Mouse (Mus musculus) stomach, postnatal 0 days (tissue): ENCODE measurements around the gene Gm11146. TPM values are rescaled to one million over a fixed set of nuclear protein-coding genes. Genes with fewer than 3 reads are reported as not detected.

Experiments
- ATAC-seq: fragments of 200-750 bp; cut with Nextera tagmentation; 2 replicates; pipeline ENCODE4 v1.8.0; 2017; ENCODE audit not compliant: low FRiP score, low TSS enrichment
- DNase-seq: peaks from one replicate; pipeline ENCODE4 v3.0.0-alpha.2; 2016; ENCODE audit warnings: low spot score
- H3K27ac ChIP-seq: fragments of 300-500 bp; sonication (generic); replicated peaks from 2 replicates; pipeline ENCODE4 v1.5.1; 2014; ENCODE audit warnings: mild to moderate bottlenecking, control low read depth
- H3K27me3 ChIP-seq: fragments of 300-500 bp; sonication (generic); 2 replicates; pipeline ENCODE4 v1.6.1; 2014; ENCODE audit warnings: low read length; ENCODE audit not compliant: control insufficient read depth, insufficient read depth
- H3K36me3 ChIP-seq: fragments of 300-500 bp; sonication (generic); 2 replicates; pipeline ENCODE4 v1.6.1; 2014; ENCODE audit warnings: low read length, mixed read lengths; ENCODE audit not compliant: control insufficient read depth, insufficient read depth
- H3K4me1 ChIP-seq: fragments of 300-500 bp; sonication (generic); replicated peaks from 2 replicates; pipeline ENCODE4 v1.6.1; 2014; ENCODE audit warnings: antibody characterized with exemption; ENCODE audit not compliant: control insufficient read depth, insufficient read depth
- H3K4me2 ChIP-seq: fragments of 300-500 bp; sonication (generic); replicated peaks from 2 replicates; pipeline ENCODE4 v1.6.1; 2014; ENCODE audit warnings: low read depth, mild to moderate bottlenecking, control low read depth, moderate library complexity
- H3K4me3 ChIP-seq: fragments of 300-500 bp; sonication (generic); 2 replicates; pipeline ENCODE4 v1.5.1; 2014; ENCODE audit warnings: low read depth, low read length, control low read depth
- H3K9ac ChIP-seq: fragments of 300-500 bp; sonication (generic); 2 replicates; pipeline ENCODE4 v1.6.1; 2014; ENCODE audit warnings: mild to moderate bottlenecking, low read length, control low read depth, mixed read lengths
- H3K9me3 ChIP-seq: fragments of 300-500 bp; sonication (generic); 2 replicates; pipeline ENCODE4 v1.6.1; 2016; ENCODE audit warnings: low read length; ENCODE audit not compliant: control insufficient read depth
- CTCF ChIP-seq: IDR thresholded peaks from 2 replicates; pipeline ENCODE4 v1.5.1; 2016; ENCODE audit warnings: antibody characterized with exemption, low read depth, mild to moderate bottlenecking, moderate library complexity
- EP300 ChIP-seq: optimal IDR thresholded peaks from 2 replicates; pipeline ENCODE3; 2016; ENCODE audit warnings: antibody characterized with exemption
- WGBS: fragments of 180-500 bp; shearing (Covaris S2); extraction: QIAGEN DNeasy Blood & Tissue Kit; methylation state at CpG from one replicate; pipeline ENCODE4 v1.1.7; 2014; 5-methylcytosine and 5-hydroxymethylcytosine counted together
- polyA plus RNA-seq: library from polyadenylated mRNA; unstranded; fragments of >200 nt; fragmentation: Nextera tagmentation; extraction: Ambion mirVana; gene quantifications from 2 replicates; pipeline ENCODE4 v1.2.1, GENCODE M21; 2015

Gene Gm11146
- polyA plus RNA-seq, 1 experiment from 2014 or later: not detected

GRCm38 (mm10) chr16:77592986-77593385, 8.9 kb downstream of the Gm11146 start:
- H3K4me2 ChIP-seq: no peak overlapping the region
- no peak for ATAC-seq
- no peak for DNase-seq
- H3K27me3 ChIP-seq: no peaks in the 10 kb centered on the region
- 0 out of 2 replicates have a peak overlapping the region, but pooled peaks have one; percentile 30 for H3K27ac ChIP-seq
- H3K4me3 ChIP-seq: no peak overlapping the region
- no peaks in the 10 kb centered on the region for H3K4me1 ChIP-seq
- H3K9ac ChIP-seq: no peak overlapping the region
- H3K9me3 ChIP-seq: no peaks in the 10 kb centered on the region
- TF ChIP-seq CTCF (no peak), EP300 (no peak)
- WGBS: 81% methylated on average over 3 of the region's 3 CpGs
- H3K36me3 ChIP-seq: no peaks in the 10 kb centered on the region

- DNase-seq (no peak), ATAC-seq (no peak)
- TF ChIP-seq CTCF (no peak), EP300 (no peak)
- Histone ChIP-seq H3K4me3 (no peak overlapping the region), H3K36me3 (no peaks in the 10 kb centered on the region), H3K4me1 (no peaks in the 10 kb centered on the region), H3K27me3 (no peaks in the 10 kb centered on the region), H3K9me3 (no peaks in the 10 kb centered on the region), H3K9ac (no peak overlapping the region), H3K4me2 (no peak overlapping the region), H3K27ac (no peak overlapping the region)
- 94% methylated on average over 5 of the region's 5 CpGs for WGBS
Measured at GRCm38 (mm10) chr16:77573036-77573435, 28.9 kb downstream of the Gm11146 start.

GRCm38 (mm10) chr16:77569457-77569856, 32.4 kb downstream of the Gm11146 start:
- Histone ChIP-seq H3K4me3 (no peak overlapping the region), H3K9ac (no peak overlapping the region), H3K4me2 (no peak overlapping the region), H3K36me3 (no peaks in the 10 kb centered on the region), H3K9me3 (no peaks in the 10 kb centered on the region), H3K27me3 (no peaks in the 10 kb centered on the region), H3K27ac (no peak overlapping the region), H3K4me1 (no peaks in the 10 kb centered on the region)
- 92% methylated on average over 8 of the region's 8 CpGs for WGBS
- TF ChIP-seq EP300 (no peak), CTCF (no peak)
- ATAC-seq: no peak
- DNase-seq: no peak

- H3K4me1 ChIP-seq: no peaks in the 10 kb centered on the region
- ATAC-seq (no peak), DNase-seq (no peak)
- H3K4me2 ChIP-seq: no peak overlapping the region
- no peak overlapping the region for H3K4me3 ChIP-seq
- TF ChIP-seq EP300: no peak
- no peak for TF ChIP-seq CTCF
- H3K9ac ChIP-seq: no peak overlapping the region
- no peak overlapping the region for H3K27ac ChIP-seq
- WGBS: 50% methylated on average over 3 of the region's 3 CpGs
- H3K36me3 ChIP-seq: no peaks in the 10 kb centered on the region
- H3K9me3 ChIP-seq: no peaks in the 10 kb centered on the region
- H3K27me3 ChIP-seq: no peaks in the 10 kb centered on the region
Measured at GRCm38 (mm10) chr16:77568384-77568783, 33.5 kb downstream of the Gm11146 start.

- DNase-seq: no peak
- no peaks in the 10 kb centered on the region for H3K9me3 ChIP-seq
- ATAC-seq: no peak
- H3K27me3 ChIP-seq: no peaks in the 10 kb centered on the region
- H3K4me3 ChIP-seq: no peak overlapping the region
- no peak overlapping the region for H3K9ac ChIP-seq
- no peak overlapping the region for H3K27ac ChIP-seq
- 69% methylated on average over 3 of the region's 3 CpGs for WGBS
- TF ChIP-seq CTCF (no peak), EP300 (no peak)
- no peaks in the 10 kb centered on the region for H3K4me1 ChIP-seq
- no peak overlapping the region for H3K4me2 ChIP-seq
- no peaks in the 10 kb centered on the region for H3K36me3 ChIP-seq
Measured at GRCm38 (mm10) chr16:77562852-77563251, 39.0 kb downstream of the Gm11146 start.

- TF ChIP-seq EP300: no peak
- TF ChIP-seq CTCF: no peak
- no peak overlapping the region for H3K9ac ChIP-seq
- H3K9me3 ChIP-seq: no peaks in the 10 kb centered on the region
- DNase-seq: no peak
- H3K4me1 ChIP-seq: no peaks in the 10 kb centered on the region
- H3K27ac ChIP-seq: no peak overlapping the region
- whole genome bisulfite sequencing: 86% methylated on average over 10 of the region's 10 CpGs
- H3K4me3 ChIP-seq: no peak overlapping the region
- H3K27me3 ChIP-seq: no peaks in the 10 kb centered on the region
- no peak for ATAC-seq
- H3K36me3 ChIP-seq: no peaks in the 10 kb centered on the region
- H3K4me2 ChIP-seq: no peak overlapping the region
Measured at GRCm38 (mm10) chr16:77556446-77557105, 45.3 kb downstream of the Gm11146 start.
